Mouse (Mus musculus) adrenal gland, adult 2 months (tissue): ENCODE results near the gene Rufy1. TPM values are rescaled to one million over a fixed set of nuclear protein-coding genes. Genes with fewer than 3 reads are reported as not detected.
A peak's percentile ranks its signal among the peaks of the same experiment; 100 is the strongest.
"Not testable (repeated sequence)": the region's sequence is repeated elsewhere in the genome, so short reads cannot be mapped to it uniquely, and the experiment has no call there.

Experiments
- DNase-seq: peaks from one replicate; pipeline ENCODE4 v3.0.0; 2021
- long read RNA-seq: library from polyadenylated mRNA; stranded (forward); transcript quantifications from one replicate; pipeline ENCODE4 v2.0.0, GENCODE M21; 2021
- polyA plus RNA-seq: library from polyadenylated mRNA; depleted of rRNA; stranded (reverse); fragments of >200 nt; gene quantifications from 2 replicates; pipeline ENCODE4 v1.2.3, GENCODE M21; 2012; rRNA removed
- total RNA-seq, 2 experiments: library from RNA; stranded (reverse); gene quantifications; 2 replicates each; pipeline ENCODE4 v1.2.3; 2021

Rufy1 gene
- total RNA-seq (10 to 100 TPM; 33.8 to 45.8 TPM), polyA plus RNA-seq (23.5 and 24.6 TPM in 2 replicates)
- long read RNA-seq, transcript Rufy1-201 (18 exons, 2,688 nt), result major isoform, 64 of 68 reads
- long read RNA-seq, partial matches to known transcripts, result 0 of 68 reads
- long read RNA-seq, other reads (novel, unspliced or antisense), result 4 of 68 reads

DNA sequence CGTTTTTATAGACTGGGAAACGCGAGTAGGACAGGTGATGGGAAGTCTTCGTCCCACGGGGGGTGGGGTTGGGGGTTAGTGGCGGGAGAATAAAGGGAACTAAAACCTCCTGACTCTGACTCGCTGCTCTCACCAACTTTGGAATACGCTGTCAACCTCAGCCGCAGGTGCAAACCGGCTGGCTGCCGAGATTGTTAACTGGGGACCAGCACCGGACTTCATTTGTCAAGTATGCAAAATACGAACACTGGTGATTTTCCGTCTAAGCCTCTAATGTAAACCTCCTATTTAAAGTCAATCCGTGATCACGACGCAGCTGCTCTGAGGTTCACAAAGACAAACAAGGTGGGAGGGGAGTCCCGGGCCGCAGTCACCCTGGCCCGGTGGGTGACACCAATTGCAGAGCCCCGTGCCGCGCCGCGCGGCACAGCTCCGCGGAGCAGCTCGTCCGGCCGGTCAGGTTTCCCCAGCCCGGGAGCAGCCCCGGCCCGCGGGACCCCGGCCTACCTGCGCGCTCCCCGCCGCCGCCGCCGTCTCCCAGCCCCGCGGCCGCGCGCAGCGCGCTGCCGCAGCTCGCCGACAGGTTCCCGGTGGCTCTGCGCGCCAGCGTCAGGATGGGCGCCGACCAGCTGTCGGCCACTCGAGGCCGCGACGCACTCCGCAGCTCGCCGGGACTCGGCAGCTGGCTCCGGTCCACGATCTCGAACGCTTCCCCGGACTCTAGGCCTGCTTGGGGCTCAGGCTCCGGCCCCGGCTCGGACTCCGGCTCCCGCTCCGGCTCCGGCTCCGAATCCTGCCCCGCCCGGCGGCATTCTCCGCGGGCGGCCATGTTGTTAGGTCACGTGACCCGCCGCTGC is at the start of gene Rufy1:
TSS of gene Rufy1 (minus strand) at position 849 of the 857 bp plus-strand sequence.
- DNase-seq, result peak; percentile 91

GRCm38 (mm10) chr11:50478072-50478471 is 47.1 kb upstream of the Rufy1 start:
- DNase-seq, result no peak

- no peak for DNase-seq
Observed at GRCm38 (mm10) chr11:50477486-50478070, 46.7 kb upstream of the Rufy1 start.

GRCm38 (mm10) chr11:50476971-50477370 is 46.0 kb upstream of the Rufy1 start:
- DNase-seq, result no peak

DNA sequence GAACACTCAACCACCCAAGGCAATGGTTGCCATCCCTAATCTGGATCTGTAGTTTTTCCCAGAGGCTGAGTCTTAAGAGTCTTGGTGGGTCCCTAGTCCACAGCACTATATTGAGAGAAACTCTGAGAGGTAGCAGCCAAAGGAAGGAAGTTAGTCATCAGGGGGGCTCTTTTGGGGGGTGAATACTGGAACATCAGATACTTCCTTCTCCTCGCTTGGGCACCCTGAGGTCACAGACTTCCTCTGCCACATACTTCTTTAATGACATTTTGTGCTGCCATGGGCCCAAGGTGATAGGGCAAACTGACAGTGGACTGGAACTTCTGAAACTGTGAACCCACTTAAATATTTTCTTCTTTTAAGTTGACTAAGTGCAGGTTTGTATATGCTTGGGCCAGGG is 43.0 kb upstream of the Rufy1 start:
- DNase-seq, result no peak

GRCm38 (mm10) chr11:50472161-50472939 is 41.4 kb upstream of the Rufy1 start:
- no peak for DNase-seq

DNA sequence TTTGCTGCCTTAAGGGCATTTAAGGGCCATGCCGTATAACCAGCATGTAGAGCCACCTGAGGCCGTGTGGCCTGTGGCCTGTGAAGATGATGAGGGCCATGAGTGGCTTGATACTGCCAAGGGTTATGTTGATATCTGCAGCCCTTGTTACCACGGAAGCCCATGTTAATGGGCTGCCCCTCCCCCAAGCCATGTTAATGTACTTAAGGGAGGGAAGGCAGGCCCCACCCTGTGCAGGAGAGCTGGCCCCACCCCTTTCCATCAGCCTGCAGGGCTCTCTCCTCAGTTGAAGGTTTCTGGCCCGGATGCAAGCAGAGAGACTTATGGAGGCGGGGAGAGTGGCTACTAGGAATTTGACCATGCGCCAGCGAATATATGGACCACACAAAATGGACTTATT is 30.6 kb upstream of the Rufy1 start:
- DNase-seq, result no peak

DNA sequence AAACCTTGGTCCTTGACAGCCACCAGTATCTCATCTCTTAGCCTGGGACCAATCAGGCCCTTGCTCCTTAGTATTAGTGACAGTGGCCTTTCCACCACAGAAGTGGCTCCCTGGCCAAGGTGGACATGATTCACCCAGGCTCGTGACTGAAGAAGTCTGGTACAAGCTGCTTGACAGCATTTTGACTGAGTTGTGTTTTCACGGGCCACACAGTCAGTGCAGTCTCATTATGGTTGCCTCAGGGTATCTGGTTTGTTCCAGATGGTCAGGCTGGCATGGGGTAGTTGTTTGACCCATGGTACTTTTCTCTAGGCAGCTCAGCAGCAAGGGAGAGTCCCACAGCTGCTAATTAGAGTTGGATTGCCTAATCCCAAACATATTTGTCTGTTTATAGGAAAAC is 28.3 kb upstream of the Rufy1 start:
- DNase-seq, result peak; percentile 27

DNA sequence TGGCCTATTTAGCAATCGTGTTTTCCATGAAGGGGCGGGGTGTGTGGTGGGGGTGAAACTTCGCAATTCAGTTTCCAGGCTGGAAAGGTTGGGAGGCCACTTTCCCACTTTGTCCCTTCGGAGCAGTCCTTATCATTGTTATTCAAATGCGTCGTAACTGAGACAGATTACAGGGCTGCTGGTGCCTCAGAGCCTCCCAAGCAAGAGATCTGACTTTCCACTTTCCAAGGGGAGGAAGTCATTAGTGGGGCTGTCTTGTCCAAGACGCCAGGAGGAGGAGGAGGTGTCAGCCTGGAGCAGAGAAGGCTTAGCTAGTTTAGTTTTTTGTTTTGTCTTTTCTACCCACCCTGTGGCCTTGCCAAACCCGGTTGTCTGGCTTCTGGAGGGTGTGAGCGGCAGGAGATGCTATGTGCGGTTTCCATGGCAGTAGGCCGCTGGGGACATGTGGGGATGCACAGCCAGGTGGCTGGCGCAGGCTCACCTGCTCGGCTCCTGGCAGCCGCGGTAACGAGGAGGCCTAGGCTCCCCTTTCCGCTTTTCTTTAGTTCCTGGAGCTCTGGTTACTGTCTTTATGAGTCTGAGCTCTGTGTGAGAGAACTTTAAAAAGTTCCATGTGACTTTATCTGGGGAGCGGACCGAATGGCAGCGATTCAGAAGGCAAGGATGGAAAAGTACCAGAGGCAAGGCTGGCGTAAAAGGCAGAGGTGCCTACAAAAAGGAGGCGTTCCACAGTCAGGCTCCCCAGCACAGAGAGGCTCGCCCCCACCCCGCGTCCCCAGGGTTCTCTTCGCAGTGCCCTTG is 26.4 kb upstream of the Rufy1 start:
- DNase-seq, result peak; percentile 79

GRCm38 (mm10) chr11:50456455-50456854 is 25.5 kb upstream of the Rufy1 start:
- DNase-seq, result no peak

- DNase-seq, result no peak
Observed at GRCm38 (mm10) chr11:50454934-50455333, 24.0 kb upstream of the Rufy1 start.

- no peak for DNase-seq
Observed at GRCm38 (mm10) chr11:50450236-50450635, 19.3 kb upstream of the Rufy1 start.

GRCm38 (mm10) chr11:50448163-50448562 is 17.2 kb upstream of the Rufy1 start:
- DNase-seq, result not testable (repeated sequence)

GRCm38 (mm10) chr11:50443259-50444065 is 12.5 kb upstream of the Rufy1 start:
- no peak for DNase-seq

GRCm38 (mm10) chr11:50441637-50442036 is 10.7 kb upstream of the Rufy1 start:
- DNase-seq, result peak; percentile 56

DNA sequence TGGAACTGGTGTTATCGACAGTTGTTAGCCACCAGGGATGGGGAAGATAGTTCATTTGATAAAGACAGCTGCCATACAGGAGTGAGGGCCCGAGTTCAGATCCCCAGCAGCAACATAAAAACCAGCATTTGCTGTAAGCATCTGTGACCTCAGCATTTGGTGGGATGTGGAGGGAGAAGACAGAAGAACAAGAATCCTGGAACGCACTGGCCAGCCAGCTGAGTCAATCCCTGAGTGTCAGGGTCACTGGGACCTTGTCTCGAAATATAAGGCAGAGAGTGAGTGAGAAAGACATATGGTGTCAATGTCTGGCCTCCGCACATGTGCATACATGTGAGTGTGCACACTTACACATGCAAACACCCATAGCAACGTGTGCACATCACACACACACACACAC is 9.8 kb upstream of the Rufy1 start:
- peak; percentile 76 for DNase-seq

GRCm38 (mm10) chr11:50439857-50440256 is 8.9 kb upstream of the Rufy1 start:
- DNase-seq, result peak; percentile 42

GRCm38 (mm10) chr11:50432896-50433295 is 2.0 kb upstream of the Rufy1 start:
- no peak for DNase-seq

- DNase-seq, result no peak
Observed at GRCm38 (mm10) chr11:50432069-50432440, 1.1 kb upstream of the Rufy1 start.
